Mouse (Mus musculus): Measurements from ENCODE around the gene H2-DMb1. TPM values are rescaled to one million over a fixed set of nuclear protein-coding genes. Genes with fewer than 3 reads are reported as not detected.

The H2-DMb1 gene
- polyA plus RNA-seq, 1 experiment from 2014 or later, result 3.2 TPM

DNA sequence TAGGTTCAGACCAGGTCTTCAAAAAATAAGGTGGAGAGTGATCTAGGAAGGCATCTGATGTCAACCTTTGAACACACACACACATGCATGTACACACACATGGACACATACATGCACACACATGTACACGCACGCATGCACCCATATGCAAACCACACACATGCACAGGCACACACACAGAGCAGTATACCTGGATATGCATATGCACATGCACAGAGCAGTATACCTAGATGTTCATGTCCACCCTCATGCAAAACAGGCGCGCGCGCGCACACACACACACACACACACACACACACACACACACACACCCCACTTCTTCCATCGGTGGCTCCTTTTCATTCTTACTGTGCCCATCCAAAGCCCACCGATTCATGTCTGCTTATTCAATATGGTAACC is 55.0 kb downstream of the H2-DMb1 start:
- H3K9me3 ChIP-seq, result no peaks in the 10 kb centered on the region
- no peak overlapping the region for H3K4me3 ChIP-seq
- 96% methylated on average over 9 of the region's 9 CpGs for WGBS
- H3K27ac ChIP-seq, result no peak overlapping the region
- H3K4me2 ChIP-seq, result no peak overlapping the region
- peaks cover 28% of the 10 kb centered on the region for H3K27me3 ChIP-seq
- H3K36me3 ChIP-seq, result no peaks in the 10 kb centered on the region
- H3K4me1 ChIP-seq, result peaks cover 11% of the 10 kb centered on the region
- H3K9ac ChIP-seq, result no peak overlapping the region
- no peak for ATAC-seq (ENCODE audit: borderline replicate concordance, extremely low read depth, low FRiP score, low TSS enrichment)

DNA sequence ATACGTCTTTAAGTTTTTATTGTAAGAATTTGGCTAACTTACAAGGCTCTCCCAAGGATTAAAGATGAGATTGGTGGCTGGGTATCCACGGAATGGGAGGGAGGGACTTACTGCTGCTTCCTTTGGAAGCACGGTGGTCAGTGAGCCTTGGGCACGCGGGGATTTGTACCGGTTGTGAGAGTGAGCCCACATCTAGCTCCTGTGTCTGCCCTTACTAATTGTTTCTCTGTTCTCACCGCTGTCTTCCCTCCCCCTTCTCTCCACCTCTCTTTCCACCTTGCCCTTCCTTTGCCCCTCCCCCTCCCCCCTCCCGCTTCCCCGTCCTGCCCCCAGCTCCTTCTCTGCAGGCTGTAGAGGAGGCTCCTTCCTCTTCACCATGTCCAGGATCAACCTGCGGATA is 55.5 kb downstream of the H2-DMb1 start:
- Histone ChIP-seq H3K9ac (no peak overlapping the region), H3K27me3 (peaks cover 31% of the 10 kb centered on the region), H3K4me1 (peaks cover 11% of the 10 kb centered on the region), H3K4me2 (no peak overlapping the region), H3K9me3 (no peaks in the 10 kb centered on the region), H3K36me3 (no peaks in the 10 kb centered on the region), H3K27ac (no peak overlapping the region), H3K4me3 (no peak overlapping the region)
- ATAC-seq (ENCODE audit: borderline replicate concordance, extremely low read depth, low FRiP score, low TSS enrichment), result no peak
- whole genome bisulfite sequencing, result 18% methylated on average over 10 of the region's 10 CpGs

DNA sequence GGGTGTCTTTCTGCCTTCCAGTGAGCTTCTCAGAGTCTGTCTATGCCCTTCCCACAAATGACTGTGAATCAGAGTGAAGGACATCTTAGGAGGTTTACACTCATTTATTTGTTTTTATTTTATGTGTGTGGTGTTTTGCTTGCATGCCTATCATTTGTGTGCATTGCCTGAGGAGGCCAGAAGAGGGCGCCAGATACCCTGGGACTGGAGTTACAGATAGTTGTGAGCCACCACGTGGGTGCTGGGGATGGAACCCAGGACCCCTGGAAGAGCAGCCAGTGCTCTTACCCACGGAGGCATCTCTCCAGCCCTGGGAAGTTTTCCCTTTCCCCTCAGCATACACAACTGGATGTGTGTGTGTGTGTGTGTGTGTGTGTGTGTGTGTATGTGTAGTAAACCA is 56.8 kb downstream of the H2-DMb1 start:
- Histone ChIP-seq H3K9me3 (no peaks in the 10 kb centered on the region), H3K27me3 (peaks cover 44% of the 10 kb centered on the region), H3K9ac (no peak overlapping the region), H3K4me2 (no peak overlapping the region), H3K27ac (no peak overlapping the region), H3K4me1 (peaks cover 11% of the 10 kb centered on the region), H3K4me3 (no peak overlapping the region), H3K36me3 (no peaks in the 10 kb centered on the region)
- 51% methylated on average over 3 of the region's 3 CpGs for WGBS
- no peak for ATAC-seq (ENCODE audit: borderline replicate concordance, extremely low read depth, low FRiP score, low TSS enrichment)

Other genes with a start within 250 kb of the H2-DMb1 start
- 0.28 and 0.31 TPM in 2 replicates for gene Platr17, start 247.9 kb upstream of the H2-DMb1 start, polyA plus RNA-seq (2015; fragmentation: Nextera tagmentation; extraction: Ambion mirVana)
- 50.8 and 54.6 TPM in 2 replicates for gene Daxx, start 243.7 kb upstream of the H2-DMb1 start, polyA plus RNA-seq (2015; fragmentation: Nextera tagmentation; extraction: Ambion mirVana)
- 45.3 and 52.6 TPM in 2 replicates for gene Tapbp, start 237.2 kb upstream of the H2-DMb1 start, polyA plus RNA-seq (2015; fragmentation: Nextera tagmentation; extraction: Ambion mirVana)
- gene Zbtb22, start 237.2 kb upstream of the H2-DMb1 start, polyA plus RNA-seq (2015; fragmentation: Nextera tagmentation; extraction: Ambion mirVana), result 17.8 and 20.6 TPM in 2 replicates
- gene Rgl2, start 223.5 kb upstream of the H2-DMb1 start, polyA plus RNA-seq (2015; fragmentation: Nextera tagmentation; extraction: Ambion mirVana), result 47.7 and 57.8 TPM in 2 replicates
- 137 and 153 TPM in 2 replicates for gene Pfdn6, start 212.7 kb upstream of the H2-DMb1 start, polyA plus RNA-seq (2015; fragmentation: Nextera tagmentation; extraction: Ambion mirVana)
- gene Wdr46, start 212.4 kb upstream of the H2-DMb1 start, polyA plus RNA-seq (2015; fragmentation: Nextera tagmentation; extraction: Ambion mirVana), result 33.1 and 34.2 TPM in 2 replicates
- gene B3galt4, start 201.6 kb upstream of the H2-DMb1 start, polyA plus RNA-seq (2015; fragmentation: Nextera tagmentation; extraction: Ambion mirVana), result 3.8 and 4.3 TPM in 2 replicates
- 49.3 and 55.4 TPM in 2 replicates for gene Vps52, start 197.3 kb upstream of the H2-DMb1 start, polyA plus RNA-seq (2015; fragmentation: Nextera tagmentation; extraction: Ambion mirVana)
- gene Rps18, start 197.1 kb upstream of the H2-DMb1 start, polyA plus RNA-seq (2015; fragmentation: Nextera tagmentation; extraction: Ambion mirVana), result 1,650 and 1,822 TPM in 2 replicates
- 49.7 and 69.2 TPM in 2 replicates for gene H2-K1, start 152.7 kb upstream of the H2-DMb1 start, polyA plus RNA-seq (2015; fragmentation: Nextera tagmentation; extraction: Ambion mirVana)
- gene Ring1, start 128.4 kb upstream of the H2-DMb1 start, polyA plus RNA-seq (2015; fragmentation: Nextera tagmentation; extraction: Ambion mirVana), result 20.9 and 23.2 TPM in 2 replicates
- 46.1 and 49.1 TPM in 2 replicates for gene H2-Ke6, start 125.0 kb upstream of the H2-DMb1 start, polyA plus RNA-seq (2015; fragmentation: Nextera tagmentation; extraction: Ambion mirVana)
- 192 and 205 TPM in 2 replicates for gene Slc39a7, start 121.4 kb upstream of the H2-DMb1 start, polyA plus RNA-seq (2015; fragmentation: Nextera tagmentation; extraction: Ambion mirVana)
- 47.5 and 56.0 TPM in 2 replicates for gene Rxrb, start 121.3 kb upstream of the H2-DMb1 start, polyA plus RNA-seq (2015; fragmentation: Nextera tagmentation; extraction: Ambion mirVana)
- 4.1 and 5.0 TPM in 2 replicates for gene Col11a2, start 113.6 kb upstream of the H2-DMb1 start, polyA plus RNA-seq (2015; fragmentation: Nextera tagmentation; extraction: Ambion mirVana)
- gene H2-Oa, start 60.7 kb upstream of the H2-DMb1 start, polyA plus RNA-seq (2015; fragmentation: Nextera tagmentation; extraction: Ambion mirVana), result 0.44 and 1.0 TPM in 2 replicates
- gene H2-DMa, start 33.5 kb upstream of the H2-DMb1 start, polyA plus RNA-seq (2015; fragmentation: Nextera tagmentation; extraction: Ambion mirVana), result 12.1 and 13.8 TPM in 2 replicates
- gene Brd2, start 30.4 kb upstream of the H2-DMb1 start, polyA plus RNA-seq (2015; fragmentation: Nextera tagmentation; extraction: Ambion mirVana), result 102 and 106 TPM in 2 replicates
- 1.8 and 1.9 TPM in 2 replicates for gene H2-DMb2, start 9.8 kb upstream of the H2-DMb1 start, polyA plus RNA-seq (2015; fragmentation: Nextera tagmentation; extraction: Ambion mirVana)
- 6.7 and 7.6 TPM in 2 replicates for gene Tap1, start 34.5 kb downstream of the H2-DMb1 start, polyA plus RNA-seq (2015; fragmentation: Nextera tagmentation; extraction: Ambion mirVana)
- 6.5 and 10.8 TPM in 2 replicates for gene Psmb9, start 34.7 kb downstream of the H2-DMb1 start, polyA plus RNA-seq (2015; fragmentation: Nextera tagmentation; extraction: Ambion mirVana)
- gene Psmb8, start 44.6 kb downstream of the H2-DMb1 start, polyA plus RNA-seq (2015; fragmentation: Nextera tagmentation; extraction: Ambion mirVana), result 17.1 and 29.7 TPM in 2 replicates
- 8.6 and 12.7 TPM in 2 replicates for gene Tap2, start 50.5 kb downstream of the H2-DMb1 start, polyA plus RNA-seq (2015; fragmentation: Nextera tagmentation; extraction: Ambion mirVana)
- gene H2-Ob, start 85.8 kb downstream of the H2-DMb1 start, polyA plus RNA-seq (2015; fragmentation: Nextera tagmentation; extraction: Ambion mirVana), result 0.09 and 0.14 TPM in 2 replicates
- 12.1 and 42.0 TPM in 2 replicates for gene H2-Ab1, start 104.6 kb downstream of the H2-DMb1 start, polyA plus RNA-seq (2015; fragmentation: Nextera tagmentation; extraction: Ambion mirVana)
- 6.3 and 18.9 TPM in 2 replicates for gene H2-Aa, start 134.8 kb downstream of the H2-DMb1 start, polyA plus RNA-seq (2015; fragmentation: Nextera tagmentation; extraction: Ambion mirVana)
- 4.7 and 12.0 TPM in 2 replicates for gene H2-Eb1, start 152.8 kb downstream of the H2-DMb1 start, polyA plus RNA-seq (2015; fragmentation: Nextera tagmentation; extraction: Ambion mirVana)
- gene H2-Eb2, start 172.6 kb downstream of the H2-DMb1 start, polyA plus RNA-seq (2015; fragmentation: Nextera tagmentation; extraction: Ambion mirVana), result 0.11 TPM in 1 of 2 replicates, not detected in the other
- gene Btnl2, start 201.8 kb downstream of the H2-DMb1 start, polyA plus RNA-seq (2015; fragmentation: Nextera tagmentation; extraction: Ambion mirVana), result 0.08 and 0.16 TPM in 2 replicates
- gene Btnl1, start 224.1 kb downstream of the H2-DMb1 start, polyA plus RNA-seq (2015; fragmentation: Nextera tagmentation; extraction: Ambion mirVana), result not detected in 2 replicates
- gene BC051142, start 245.7 kb downstream of the H2-DMb1 start, polyA plus RNA-seq (2015; fragmentation: Nextera tagmentation; extraction: Ambion mirVana), result 0.37 and 0.89 TPM in 2 replicates